7 mouse cellular contexts compared by ENCODE assay signal in the genomic region with DNA sequence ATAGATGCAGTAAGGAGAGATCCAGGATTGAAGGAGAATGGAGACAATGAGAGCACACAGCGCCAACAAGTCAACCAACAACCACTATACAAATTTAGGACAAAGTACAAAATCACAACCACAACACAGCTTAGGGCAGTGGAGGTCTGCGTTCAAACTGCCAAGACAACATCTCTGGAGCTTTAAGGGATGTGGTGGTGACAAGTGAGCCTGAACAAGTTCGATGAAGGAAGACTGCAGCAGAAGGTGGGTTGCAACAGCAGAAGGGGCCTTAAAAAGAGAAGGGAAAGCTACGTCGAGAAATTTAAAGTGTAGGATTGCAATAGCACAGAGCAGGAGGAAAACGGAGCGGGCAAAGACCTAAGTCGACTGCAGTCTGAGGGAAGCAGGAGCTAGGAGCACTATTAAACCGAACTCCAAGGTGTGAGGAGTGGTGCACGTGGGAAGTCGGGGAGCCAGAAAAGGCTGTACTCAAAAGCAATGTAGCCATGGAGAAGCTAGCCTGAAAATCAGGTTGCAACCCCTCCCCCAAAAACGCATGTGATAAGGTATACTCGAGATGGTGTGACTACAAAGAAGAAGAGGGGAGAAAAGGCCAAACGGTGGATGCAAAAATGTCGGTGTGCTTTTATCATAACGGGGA. TPM values are rescaled to one million over a fixed set of nuclear protein-coding genes. Genes with fewer than 3 reads are reported as not detected.
DNase-seq lines count a peak whose midpoint lies in the region; ATAC-seq lines count a peak whose summit lies in the region.

No protein-coding gene starts in this region.

- H3K9me3 ChIP-seq in embryonic facial prominence, embryonic 12.5 days = no peaks in the 10 kb centered on the region
- H3K9me3 ChIP-seq in hindbrain, embryonic 14.5 days (ENCODE audit: control insufficient read depth, low read length) = no peaks in the 10 kb centered on the region
- no peaks in the 10 kb centered on the region for H3K9me3 ChIP-seq in midbrain, embryonic 16.5 days (replicated peaks; ENCODE audit: control insufficient read depth, low read length, poor library complexity, severe bottlenecking)

- DNase-seq in A20 (ENCODE audit: low read depth, low spot score) (peak; percentile 52), ES-CJ7 (ENCODE audit: low read depth, low spot score) (peak; percentile 11)
- peak; percentile 30 for DNase-seq in hindbrain, embryonic 14.5 days (ENCODE audit: low spot score)
- DNase-seq in left cerebral cortex, postnatal 10 days (ENCODE audit: extremely low spot score in 1 of 2, low spot score in 2 of 2) = peak; percentile 30 to 36
- peak; percentile 8 to 10 for DNase-seq in thymus, postnatal 36 days

- intact Hi-C loops in left cerebral cortex, postnatal 10 days (cut with DNase I) = no loop called here

- peak overlapping the region; percentile 85 for H3K4me3 ChIP-seq in embryonic facial prominence, embryonic 12.5 days
- H3K4me3 ChIP-seq in hindbrain, embryonic 14.5 days (replicated peaks; ENCODE audit: low read length) = peak overlapping the region; percentile 92
- peak overlapping the region; percentile 80 for H3K4me3 ChIP-seq in midbrain, embryonic 16.5 days (ENCODE audit: low read depth, low read length)

- WGBS in embryonic facial prominence, embryonic 12.5 days = 2% methylated on average over 16 of the region's 16 CpGs
- 2% methylated on average over 16 of the region's 16 CpGs for WGBS in hindbrain, embryonic 14.5 days
- WGBS in midbrain, embryonic 16.5 days = 2% methylated on average over 16 of the region's 16 CpGs

- peaks cover 19% of the 10 kb centered on the region for H3K4me1 ChIP-seq in embryonic facial prominence, embryonic 12.5 days
- H3K4me1 ChIP-seq in hindbrain, embryonic 14.5 days (replicated peaks; ENCODE audit: control insufficient read depth, insufficient read depth, low read length) = peaks cover 22% of the 10 kb centered on the region
- H3K4me1 ChIP-seq in midbrain, embryonic 16.5 days (ENCODE audit: control insufficient read depth, insufficient read depth, low read length) = peaks cover 21% of the 10 kb centered on the region

- H3K27ac ChIP-seq in embryonic facial prominence, embryonic 12.5 days = peak overlapping the region; percentile 86; the same call in 1 of the 2 replicates
- H3K27ac ChIP-seq in hindbrain, embryonic 14.5 days = peak overlapping the region; percentile 7; the same call in 1 of the 2 replicates
- H3K27ac ChIP-seq in midbrain, embryonic 16.5 days (ENCODE audit: low read length) = peak overlapping the region; percentile 93; the same call in 1 of the 2 replicates

- H3K36me3 ChIP-seq in embryonic facial prominence, embryonic 12.5 days = no peaks in the 10 kb centered on the region
- no peaks in the 10 kb centered on the region for H3K36me3 ChIP-seq in hindbrain, embryonic 14.5 days (replicated peaks; ENCODE audit: control insufficient read depth, insufficient read depth)
- H3K36me3 ChIP-seq in midbrain, embryonic 16.5 days (ENCODE audit: control insufficient read depth, insufficient read depth, low read length) = no peaks in the 10 kb centered on the region

- no peaks in the 10 kb centered on the region for H3K27me3 ChIP-seq in embryonic facial prominence, embryonic 12.5 days
- H3K27me3 ChIP-seq in hindbrain, embryonic 14.5 days (ENCODE audit: control insufficient read depth, insufficient read depth, low read length) = no peaks in the 10 kb centered on the region
- H3K27me3 ChIP-seq in midbrain, embryonic 16.5 days (ENCODE audit: control insufficient read depth, insufficient read depth, low read depth, low read length) = no peaks in the 10 kb centered on the region

- ATAC-seq in embryonic facial prominence, embryonic 12.5 days (ENCODE audit: insufficient number of reproducible peaks, insufficient read depth, low FRiP score, low TSS enrichment) = no peak
- ATAC-seq in hindbrain, embryonic 14.5 days (ENCODE audit: low FRiP score) = no peak
- no peak for ATAC-seq in midbrain, embryonic 16.5 days

- H3K4me2 ChIP-seq in embryonic facial prominence, embryonic 12.5 days (replicated peaks) = peak overlapping the region; percentile 89
- peak overlapping the region; percentile 83 for H3K4me2 ChIP-seq in hindbrain, embryonic 14.5 days (replicated peaks)
- peak overlapping the region; percentile 74 for H3K4me2 ChIP-seq in midbrain, embryonic 16.5 days (ENCODE audit: low read length)

- peak overlapping the region; percentile 91 for H3K9ac ChIP-seq in embryonic facial prominence, embryonic 12.5 days
- H3K9ac ChIP-seq in hindbrain, embryonic 14.5 days = peak overlapping the region; percentile 85
- H3K9ac ChIP-seq in midbrain, embryonic 16.5 days (ENCODE audit: low read depth, low read length) = peak overlapping the region; percentile 87

RNA-seq across cellular contexts. Expression of gene Snx27, which starts 1.3 kb away (rescaled TPM):
- polyA plus RNA-seq in embryonic facial prominence, embryonic 12.5 days (2016; fragmentation: Nextera tagmentation; extraction: Ambion mirVana) = 59.7 and 61.7 TPM in 2 replicates
- polyA plus RNA-seq in hindbrain, embryonic 14.5 days (2014; fragmentation: Nextera tagmentation; extraction: Ambion mirVana) = 68.0 and 75.0 TPM in 2 replicates
- 10 to 100 TPM; 86.0 to 90.2 TPM for total RNA-seq in left cerebral cortex, postnatal 10 days (2021)
- 91.3 and 94.1 TPM in 2 replicates for polyA plus RNA-seq in midbrain, embryonic 16.5 days (2015; fragmentation: Nextera tagmentation; extraction: Ambion mirVana)

Comparison
In these comparisons a context has a peak if more than half of its experiments do, and no peak if none do; other contexts are left out.
1. H3K27ac ChIP-seq: peak in every context shown above with its lines; median percentile 93 in midbrain, embryonic 16.5 days; 86 in embryonic facial prominence, embryonic 12.5 days; 7 in hindbrain, embryonic 14.5 days.